Mouse (Mus musculus) embryonic facial prominence, embryonic 13.5 days (tissue): ENCODE data around the gene Tyw5. TPM values are rescaled to one million over a fixed set of nuclear protein-coding genes. Genes with fewer than 3 reads are reported as not detected.

Experiments
- ATAC-seq: fragments of 200-750 bp; cut with Nextera tagmentation; 2 replicates; pipeline ENCODE4 v1.8.0; 2017; ENCODE audit warnings: low read depth; ENCODE audit not compliant: insufficient number of reproducible peaks, insufficient read depth, low FRiP score, low TSS enrichment
- H3K27ac ChIP-seq: fragments of 300-500 bp; sonication (generic); 2 replicates; pipeline ENCODE4 v1.5.1; 2015; ENCODE audit warnings: moderate library complexity, mild to moderate bottlenecking, inconsistent platforms
- H3K27me3 ChIP-seq: fragments of 300-500 bp; sonication (generic); 2 replicates; pipeline ENCODE4 v1.6.1; 2015; ENCODE audit warnings: mild to moderate bottlenecking, inconsistent platforms
- H3K36me3 ChIP-seq: fragments of 300-500 bp; sonication (generic); 2 replicates; pipeline ENCODE4 v1.6.1; 2015; ENCODE audit warnings: mild to moderate bottlenecking, inconsistent platforms
- H3K4me1 ChIP-seq: fragments of 300-500 bp; sonication (generic); 2 replicates; pipeline ENCODE4 v1.6.1; 2015; ENCODE audit warnings: inconsistent platforms
- H3K4me2 ChIP-seq: fragments of 300-500 bp; sonication (generic); 2 replicates; pipeline ENCODE4 v1.6.1; 2015; ENCODE audit warnings: moderate library complexity, mild to moderate bottlenecking, inconsistent platforms
- H3K4me3 ChIP-seq: fragments of 300-500 bp; sonication (generic); 2 replicates; pipeline ENCODE4 v1.5.1; 2015; ENCODE audit warnings: mild to moderate bottlenecking, inconsistent platforms
- H3K9ac ChIP-seq: fragments of 300-500 bp; sonication (generic); 2 replicates; pipeline ENCODE4 v1.6.1; 2015; ENCODE audit warnings: mild to moderate bottlenecking, inconsistent platforms
- H3K9me3 ChIP-seq: fragments of 300-500 bp; sonication (generic); 2 replicates; pipeline ENCODE4 v1.6.1; 2016; ENCODE audit warnings: inconsistent platforms
- WGBS: fragments of 180-500 bp; shearing (Covaris S2); methylation state at CpG from one replicate; pipeline ENCODE4 v1.1.7; 2015; ENCODE audit warnings: mixed read lengths; 5-methylcytosine and 5-hydroxymethylcytosine counted together
- polyA plus RNA-seq: library from polyadenylated mRNA; unstranded; fragments of >200 nt; fragmentation: Nextera tagmentation; extraction: Ambion mirVana; gene quantifications from 2 replicates; pipeline ENCODE4 v1.2.1, GENCODE M21; 2015

Gene Tyw5
- polyA plus RNA-seq, 1 experiment from 2014 or later = 27.0 TPM

- ATAC-seq = no peak
- no peak overlapping the region for H3K4me2 ChIP-seq
- H3K4me1 ChIP-seq = peaks cover 5% of the 10 kb centered on the region
Observed at GRCm38 (mm10) chr1:57423696-57424095, 16.8 kb upstream of the Tyw5 start.

GRCm38 (mm10) chr1:57413397-57413796 lies 6.5 kb upstream of the Tyw5 start:
- no peak overlapping the region for H3K4me3 ChIP-seq
- no peak for ATAC-seq
- 83% methylated on average over 2 of the region's 2 CpGs for WGBS
- peaks cover 50% of the 10 kb centered on the region for H3K36me3 ChIP-seq
- no peaks in the 10 kb centered on the region for H3K27me3 ChIP-seq
- H3K27ac ChIP-seq = no peak overlapping the region
- H3K4me2 ChIP-seq = no peak overlapping the region
- H3K9ac ChIP-seq = no peak overlapping the region
- H3K4me1 ChIP-seq = peaks cover 8% of the 10 kb centered on the region
- H3K9me3 ChIP-seq = no peaks in the 10 kb centered on the region

More at GRCm38 (mm10) chr1:57423696-57424095, 16.8 kb upstream of the Tyw5 start:
- H3K36me3 ChIP-seq = no peaks in the 10 kb centered on the region
- 7% methylated on average over 1 of the region's 1 CpGs for WGBS
- H3K9me3 ChIP-seq = no peaks in the 10 kb centered on the region
- no peak overlapping the region for H3K27ac ChIP-seq
- H3K4me3 ChIP-seq = no peak overlapping the region
- no peak overlapping the region for H3K9ac ChIP-seq
- no peaks in the 10 kb centered on the region for H3K27me3 ChIP-seq

GRCm38 (mm10) chr1:57408994-57409393 lies 2.1 kb upstream of the Tyw5 start:
- Histone ChIP-seq H3K4me3 (no peak overlapping the region), H3K4me1 (peaks cover 25% of the 10 kb centered on the region), H3K4me2 (peak overlapping the region; percentile 89; the same call in 1 of the 2 replicates), H3K36me3 (peaks cover 33% of the 10 kb centered on the region), H3K9me3 (no peaks in the 10 kb centered on the region), H3K9ac (no peak overlapping the region), H3K27ac (no peak overlapping the region), H3K27me3 (no peaks in the 10 kb centered on the region)
- no peak for ATAC-seq
- 78% methylated on average over 2 of the region's 2 CpGs for WGBS

- no peak overlapping the region for H3K4me2 ChIP-seq
- 86% methylated on average over 5 of the region's 5 CpGs for WGBS
- no peak overlapping the region for H3K27ac ChIP-seq
- no peak for ATAC-seq
- no peaks in the 10 kb centered on the region for H3K27me3 ChIP-seq
- no peak overlapping the region for H3K4me3 ChIP-seq
- no peaks in the 10 kb centered on the region for H3K9me3 ChIP-seq
- H3K36me3 ChIP-seq = peaks cover 31% of the 10 kb centered on the region
- H3K9ac ChIP-seq = no peak overlapping the region
- H3K4me1 ChIP-seq = peaks cover 5% of the 10 kb centered on the region; the same call in 1 of the 2 replicates
Observed at GRCm38 (mm10) chr1:57402116-57402515, 4.8 kb downstream of the Tyw5 start.

- ATAC-seq = no peak
- H3K27me3 ChIP-seq = no peaks in the 10 kb centered on the region
- peaks cover 5% of the 10 kb centered on the region; the same call in 1 of the 2 replicates for H3K4me1 ChIP-seq
- 89% methylated on average over 2 of the region's 2 CpGs for WGBS
- H3K4me2 ChIP-seq = no peak overlapping the region
- H3K9ac ChIP-seq = no peak overlapping the region
- H3K9me3 ChIP-seq = no peaks in the 10 kb centered on the region
- H3K4me3 ChIP-seq = no peak overlapping the region
- no peak overlapping the region for H3K27ac ChIP-seq
- peaks cover 41% of the 10 kb centered on the region for H3K36me3 ChIP-seq
Observed at GRCm38 (mm10) chr1:57400877-57401276, 6.0 kb downstream of the Tyw5 start.

GRCm38 (mm10) chr1:57400321-57400720 lies 6.6 kb downstream of the Tyw5 start:
- WGBS = 89% methylated on average over 2 of the region's 2 CpGs

GRCm38 (mm10) chr1:57394051-57394450 lies 12.8 kb downstream of the Tyw5 start:
- 62% methylated on average over 3 of the region's 3 CpGs for WGBS
- Histone ChIP-seq H3K9ac (no peak overlapping the region), H3K36me3 (peaks cover 53% of the 10 kb centered on the region)

More at GRCm38 (mm10) chr1:57400321-57400720, 6.6 kb downstream of the Tyw5 start:
- H3K27ac ChIP-seq = no peak overlapping the region
- H3K4me3 ChIP-seq = no peak overlapping the region
- no peak overlapping the region for H3K4me2 ChIP-seq
- H3K9me3 ChIP-seq = no peaks in the 10 kb centered on the region
- H3K9ac ChIP-seq = no peak overlapping the region
- no peak for ATAC-seq
- 0 out of 2 replicates have a peak, but pooled peaks cover under 1% of the 10 kb centered on the region for H3K4me1 ChIP-seq
- H3K36me3 ChIP-seq = peaks cover 44% of the 10 kb centered on the region
- no peaks in the 10 kb centered on the region for H3K27me3 ChIP-seq

GRCm38 (mm10) chr1:57392417-57392816 lies 14.5 kb downstream of the Tyw5 start:
- ATAC-seq = no peak
- WGBS = 81% methylated on average over 4 of the region's 4 CpGs
- peaks cover 50% of the 10 kb centered on the region for H3K36me3 ChIP-seq
- no peak overlapping the region for H3K4me2 ChIP-seq
- H3K27ac ChIP-seq = no peak overlapping the region
- H3K9ac ChIP-seq = no peak overlapping the region
- no peaks in the 10 kb centered on the region for H3K4me1 ChIP-seq
- H3K9me3 ChIP-seq = no peaks in the 10 kb centered on the region
- no peak overlapping the region for H3K4me3 ChIP-seq
- no peaks in the 10 kb centered on the region for H3K27me3 ChIP-seq

More at GRCm38 (mm10) chr1:57394051-57394450, 12.8 kb downstream of the Tyw5 start:
- H3K4me1 ChIP-seq = no peaks in the 10 kb centered on the region
- no peak overlapping the region for H3K4me3 ChIP-seq
- H3K9me3 ChIP-seq = no peaks in the 10 kb centered on the region
- no peaks in the 10 kb centered on the region for H3K27me3 ChIP-seq
- ATAC-seq = no peak
- H3K4me2 ChIP-seq = no peak overlapping the region
- H3K27ac ChIP-seq = no peak overlapping the region

GRCm38 (mm10) chr1:57390993-57391790 lies 15.7 kb downstream of the Tyw5 start:
- Histone ChIP-seq H3K4me2 (no peak overlapping the region), H3K36me3 (peaks cover 41% of the 10 kb centered on the region), H3K9ac (no peak overlapping the region), H3K27me3 (no peaks in the 10 kb centered on the region), H3K27ac (no peak overlapping the region), H3K4me1 (no peaks in the 10 kb centered on the region), H3K9me3 (no peaks in the 10 kb centered on the region), H3K4me3 (no peak overlapping the region)
- ATAC-seq = no peak
- whole genome bisulfite sequencing = 93% methylated on average over 4 of the region's 4 CpGs

GRCm38 (mm10) chr1:57388402-57389155 lies 18.3 kb downstream of the Tyw5 start:
- ATAC-seq = no peak
- H3K9ac ChIP-seq = no peak overlapping the region
- 85% methylated on average over 8 of the region's 8 CpGs for WGBS
- H3K27ac ChIP-seq = no peak overlapping the region
- no peaks in the 10 kb centered on the region for H3K27me3 ChIP-seq
- H3K4me2 ChIP-seq = no peak overlapping the region
- H3K36me3 ChIP-seq = peaks cover 38% of the 10 kb centered on the region
- H3K4me1 ChIP-seq = no peaks in the 10 kb centered on the region
- H3K4me3 ChIP-seq = no peak overlapping the region
- H3K9me3 ChIP-seq = no peaks in the 10 kb centered on the region

- Histone ChIP-seq H3K36me3 (peaks cover 31% of the 10 kb centered on the region), H3K27ac (no peak overlapping the region), H3K27me3 (no peaks in the 10 kb centered on the region), H3K4me3 (no peak overlapping the region), H3K9ac (no peak overlapping the region), H3K4me1 (no peaks in the 10 kb centered on the region), H3K4me2 (no peak overlapping the region), H3K9me3 (no peaks in the 10 kb centered on the region)
- no peak for ATAC-seq
- 83% methylated on average over 2 of the region's 2 CpGs for WGBS
Observed at GRCm38 (mm10) chr1:57387876-57388275, 19.0 kb downstream of the Tyw5 start.

GRCm38 (mm10) chr1:57386519-57386918 lies 20.4 kb downstream of the Tyw5 start:
- H3K9me3 ChIP-seq = no peaks in the 10 kb centered on the region
- H3K36me3 ChIP-seq = peaks cover 26% of the 10 kb centered on the region
- no peaks in the 10 kb centered on the region for H3K27me3 ChIP-seq
- no peak overlapping the region for H3K4me2 ChIP-seq
- no peak overlapping the region for H3K9ac ChIP-seq
- no peaks in the 10 kb centered on the region for H3K4me1 ChIP-seq
- no peak for ATAC-seq
- no peak overlapping the region for H3K4me3 ChIP-seq
- H3K27ac ChIP-seq = no peak overlapping the region
